Mouse (Mus musculus): Measurements from ENCODE around the gene Ccdc181.

DNA sequence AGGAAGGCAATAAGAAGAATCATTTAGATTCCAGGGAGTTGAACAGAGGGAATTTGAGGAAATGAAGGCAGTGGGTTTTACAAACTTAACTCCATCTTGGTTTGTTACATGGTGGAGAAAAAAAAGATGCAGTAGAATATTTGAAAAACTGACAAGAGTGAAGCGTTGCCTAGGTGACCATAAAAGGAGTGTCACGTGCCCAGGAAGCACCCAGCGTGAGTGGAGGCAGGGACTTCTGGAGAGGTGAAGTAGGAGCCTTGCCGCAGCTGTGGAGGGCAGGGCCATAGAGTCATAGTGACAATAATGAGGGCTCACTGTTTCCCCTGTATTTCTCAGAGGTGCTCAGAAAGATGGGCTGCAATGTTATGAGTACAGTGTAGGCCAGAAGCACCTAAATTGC lies 3.9 kb downstream of the Ccdc181 start:
- TF ChIP-seq GATA1 (IDR thresholded peaks at IDR 0.05; ENCODE audit: low read length) (no peak), TAL1 (IDR thresholded peaks at IDR 0.05; ENCODE audit: low read length) (no peak)

Measured in erythroblast, embryonic 14.5 days (primary cell).